Mouse (Mus musculus) neutrophil, adult 65 days (primary cell): Measurements from ENCODE around the gene Tram1l1. TPM values are rescaled to one million over a fixed set of nuclear protein-coding genes. Genes with fewer than 3 reads are reported as not detected.

Source experiments
- total RNA-seq: library from RNA; stranded (reverse); gene quantifications from 2 replicates; pipeline ENCODE4 v1.2.4, GENCODE M21; 2023

The Tram1l1 gene
- not detected in 2 replicates for total RNA-seq

DNA sequence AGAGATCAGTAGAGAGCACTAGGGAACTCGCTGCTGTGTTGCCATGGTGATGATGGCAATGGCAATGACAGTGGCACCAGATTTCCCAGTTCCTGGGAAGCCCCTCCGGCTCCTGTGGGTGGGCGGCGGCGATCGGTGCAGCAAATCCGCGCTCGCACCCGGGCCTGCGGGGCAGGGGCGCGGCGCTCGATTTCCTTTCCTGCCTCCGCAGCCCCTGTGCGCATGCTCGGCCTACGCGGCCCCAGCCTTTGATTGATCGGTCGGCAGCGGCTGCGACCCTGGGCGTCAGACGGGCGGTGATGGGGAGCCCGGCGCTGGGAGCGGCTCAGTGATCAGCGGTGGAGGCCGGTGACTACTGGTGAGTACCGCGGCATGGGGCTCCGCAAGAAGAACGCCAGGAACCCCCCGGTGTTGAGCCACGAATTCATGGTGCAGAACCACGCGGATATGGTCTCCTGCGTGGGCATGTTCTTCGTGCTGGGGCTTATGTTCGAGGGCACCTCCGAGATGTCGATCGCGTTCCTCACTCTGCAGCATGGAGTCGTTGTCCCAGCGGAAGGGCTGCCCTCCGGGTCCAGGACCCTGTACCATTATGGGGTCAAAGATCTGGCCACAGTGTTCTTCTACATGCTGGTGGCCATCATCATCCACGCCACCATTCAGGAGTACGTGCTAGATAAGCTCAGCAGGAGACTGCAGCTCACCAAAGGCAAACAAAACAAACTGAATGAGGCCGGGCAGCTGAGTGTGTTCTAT, at the start of gene Tram1l1:
Gene Tram1l1, plus strand, starts transcription at position 35 of the 756 bp plus-strand sequence.

Other genes with a start within 250 kb of the Tram1l1 start
- not detected in 2 replicates for gene 1700006A11Rik, start 105.2 kb downstream of the Tram1l1 start, total RNA-seq